Mouse (Mus musculus) ovary, postnatal 10 days (tissue): Measurements from ENCODE around the gene Dpp9.
A peak's percentile ranks its signal among the peaks of the same experiment; 100 is the strongest.
"Not testable (repeated sequence)": the region's sequence is repeated elsewhere in the genome, so short reads cannot be mapped to it uniquely, and the experiment has no call there.

ENCODE experiments used
- DNase-seq: peaks from one replicate; pipeline ENCODE4 v3.0.0; 2022; ENCODE audit warnings: low spot score

Dpp9 gene

DNA sequence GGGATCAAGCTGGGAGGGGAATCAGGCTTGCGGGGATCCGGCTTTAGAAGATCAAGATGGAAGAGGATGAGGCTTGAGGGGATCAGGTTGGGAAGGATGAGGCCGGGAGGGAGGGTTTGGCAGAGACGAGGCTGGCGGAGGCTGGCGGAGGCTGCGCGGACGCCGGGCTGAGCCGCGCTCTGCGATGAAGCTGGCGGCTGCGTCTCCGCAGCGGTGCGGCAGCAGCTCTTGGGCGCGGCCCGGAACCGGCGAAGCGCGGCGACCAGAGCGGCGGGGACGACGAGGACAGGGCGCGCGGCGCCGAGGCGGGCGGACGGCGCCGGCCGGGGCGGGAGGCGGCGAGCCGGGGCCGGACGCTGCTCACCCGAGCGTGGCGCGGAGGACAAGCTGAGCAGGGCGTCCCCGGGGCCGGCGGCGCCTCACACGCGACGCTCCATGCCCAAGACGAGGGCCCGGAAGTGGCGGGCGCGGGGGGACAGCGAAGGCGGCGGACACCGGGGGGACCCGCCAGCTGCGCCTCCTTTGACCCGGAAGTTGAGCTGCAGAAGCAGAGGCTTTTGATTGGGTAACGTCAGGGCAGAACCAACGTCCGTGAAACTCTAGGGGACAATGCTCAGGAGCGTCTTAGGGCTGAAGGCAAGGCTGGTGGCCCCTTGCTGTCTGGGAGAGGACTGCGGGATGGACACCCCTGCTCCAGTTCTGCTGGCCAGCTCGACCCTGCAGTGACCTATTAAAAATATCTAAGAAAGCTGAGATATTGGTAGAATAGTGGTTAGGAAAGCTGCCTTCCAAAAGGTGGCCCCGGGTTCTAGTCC, at the start of gene Dpp9:
Dpp9 (minus strand) TSS at position 529 of the 815 bp plus-strand sequence.
- DNase-seq, result peak; percentile 53

DNA sequence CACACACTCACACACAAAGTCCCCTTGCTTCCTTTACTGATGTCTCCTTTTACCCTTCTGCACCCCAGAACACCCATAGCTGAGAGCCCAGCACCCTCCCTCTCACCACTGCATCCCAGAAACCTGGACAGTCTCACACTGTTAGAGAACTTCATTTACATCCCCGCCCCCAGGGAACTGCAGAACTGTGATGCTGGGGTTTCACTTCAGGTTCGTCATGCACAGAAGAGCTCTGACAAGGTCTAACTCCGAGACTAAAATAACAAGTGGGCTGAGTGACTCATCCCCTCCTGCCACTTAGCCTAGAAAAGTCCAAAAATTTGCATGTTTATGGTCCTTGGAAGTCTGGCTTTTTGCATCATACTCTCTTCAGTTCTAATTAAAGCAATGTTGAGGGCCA, 47.6 kb upstream of the Dpp9 start:
- no peak for DNase-seq

DNA sequence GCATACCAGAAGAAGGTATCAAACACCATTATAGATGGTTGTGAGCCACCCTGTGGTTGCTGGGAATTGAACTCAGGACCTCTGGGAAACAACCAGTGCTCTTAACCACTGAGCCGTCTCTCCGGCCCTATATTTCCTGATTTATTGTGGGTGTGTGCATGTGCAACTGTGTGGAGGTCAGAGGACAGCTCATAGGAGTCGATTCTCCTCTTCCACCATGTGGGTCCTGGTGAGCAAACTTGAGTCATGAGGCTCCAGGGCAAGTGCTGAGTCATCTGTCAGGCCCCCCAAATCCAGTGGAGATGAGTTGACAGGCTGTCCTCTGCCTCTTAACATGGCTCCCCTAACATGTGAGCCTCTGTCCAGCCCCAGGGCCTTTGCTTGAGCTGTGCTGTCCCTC, 47.2 kb upstream of the Dpp9 start:
- no peak for DNase-seq

GRCm38 (mm10) chr17:56265011-56265410, 46.3 kb upstream of the Dpp9 start:
- DNase-seq, result no peak

GRCm38 (mm10) chr17:56264020-56264419, 45.3 kb upstream of the Dpp9 start:
- DNase-seq, result no peak

DNA sequence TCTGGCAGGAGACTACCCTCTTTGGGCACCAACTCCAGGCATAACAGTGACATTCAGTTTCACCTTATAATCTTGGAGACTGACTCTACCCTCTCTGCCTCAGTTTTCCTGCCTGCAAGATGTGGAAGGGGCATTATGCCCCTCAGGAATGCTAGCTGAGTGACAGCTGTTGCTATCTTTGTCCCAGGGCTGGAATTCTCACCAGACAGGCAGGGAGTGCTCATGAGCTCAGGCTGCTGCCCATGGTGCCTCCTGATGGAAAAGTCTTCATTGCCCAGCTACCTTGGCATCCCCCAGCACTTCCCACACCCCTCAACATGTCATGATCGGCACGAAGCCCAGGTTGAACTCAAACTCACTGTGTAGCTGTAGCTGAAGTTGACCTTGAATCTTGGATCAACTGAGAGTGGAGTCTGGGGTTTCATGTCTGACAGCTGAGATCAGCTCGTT, 44.0 kb upstream of the Dpp9 start:
- no peak for DNase-seq

DNA sequence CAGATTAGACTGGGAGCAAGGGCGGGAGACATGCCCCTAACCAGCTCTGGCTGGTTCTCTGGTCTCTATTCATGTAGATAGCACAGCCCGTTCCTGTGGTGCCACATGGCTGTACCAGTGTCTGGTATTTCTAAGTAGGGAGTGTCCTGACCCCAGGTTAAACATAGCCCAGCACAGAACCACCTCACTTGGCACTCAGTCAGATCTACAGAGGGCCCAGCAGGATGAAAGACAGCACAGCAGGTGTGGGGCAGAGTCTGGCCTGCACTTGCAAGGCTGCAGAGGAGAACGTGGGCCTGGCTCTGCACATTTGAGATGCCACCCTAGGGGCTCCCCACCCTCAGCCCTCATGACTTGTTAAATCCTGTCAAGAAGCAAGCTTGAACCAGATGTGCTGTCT, 42.5 kb upstream of the Dpp9 start:
- no peak for DNase-seq

DNA sequence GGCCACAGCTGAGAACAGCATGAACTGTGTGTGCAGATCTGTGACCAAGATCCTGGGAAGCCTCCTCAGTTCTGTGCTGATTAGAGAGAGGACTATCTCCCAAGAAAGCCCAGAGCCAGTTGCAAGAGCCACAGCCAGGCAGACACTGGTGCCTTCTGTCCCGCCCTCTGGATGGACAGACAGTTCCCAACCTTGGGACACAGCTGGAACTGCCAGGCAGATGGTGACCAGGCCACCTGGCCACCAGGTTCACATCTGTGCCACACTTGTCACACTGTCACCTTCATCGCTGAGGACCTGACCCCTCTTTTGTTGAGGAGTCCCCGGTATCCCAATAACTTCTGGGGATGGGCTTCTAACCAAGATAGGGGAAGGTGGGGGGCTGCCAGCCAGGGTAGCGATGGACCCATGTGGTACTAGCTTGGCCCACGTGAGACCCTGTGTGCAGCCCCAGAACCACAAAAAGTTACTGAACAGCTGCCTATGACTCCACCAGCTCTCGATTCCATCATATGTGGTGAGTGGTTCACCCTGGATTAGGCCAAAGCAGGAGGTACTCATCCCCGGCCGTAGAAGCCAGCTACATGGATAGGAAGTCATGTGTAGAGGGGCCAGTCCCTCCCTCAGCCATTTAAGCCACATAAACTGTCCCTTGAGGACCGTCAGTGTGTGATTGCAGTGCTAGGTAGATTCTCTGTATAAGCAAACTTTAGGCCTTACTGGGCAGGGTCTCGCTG, 40.8 kb upstream of the Dpp9 start:
- DNase-seq, result no peak

DNA sequence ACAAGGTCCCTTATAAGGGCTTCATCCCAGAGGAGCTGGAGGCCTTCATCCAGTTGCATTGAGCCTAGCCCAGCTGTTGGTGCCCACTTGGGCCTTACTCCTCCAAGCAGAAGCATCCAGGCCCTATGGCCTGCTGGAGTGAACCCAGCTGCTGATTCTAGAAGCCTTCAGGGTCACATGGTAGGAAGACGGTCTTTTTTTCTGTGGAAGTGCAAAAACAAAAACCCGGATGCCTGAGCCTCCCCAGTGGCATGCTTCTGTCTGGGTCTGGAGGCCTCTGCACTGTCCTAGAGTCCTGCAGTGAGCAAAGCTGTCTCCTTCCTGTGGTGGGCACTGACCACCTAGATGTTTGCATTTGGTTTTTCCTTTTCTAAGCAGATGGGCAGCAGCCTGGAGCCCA, 40.1 kb upstream of the Dpp9 start:
- not testable (repeated sequence) for DNase-seq

GRCm38 (mm10) chr17:56258269-56258668, 39.6 kb upstream of the Dpp9 start:
- DNase-seq, result not testable (repeated sequence)

DNA sequence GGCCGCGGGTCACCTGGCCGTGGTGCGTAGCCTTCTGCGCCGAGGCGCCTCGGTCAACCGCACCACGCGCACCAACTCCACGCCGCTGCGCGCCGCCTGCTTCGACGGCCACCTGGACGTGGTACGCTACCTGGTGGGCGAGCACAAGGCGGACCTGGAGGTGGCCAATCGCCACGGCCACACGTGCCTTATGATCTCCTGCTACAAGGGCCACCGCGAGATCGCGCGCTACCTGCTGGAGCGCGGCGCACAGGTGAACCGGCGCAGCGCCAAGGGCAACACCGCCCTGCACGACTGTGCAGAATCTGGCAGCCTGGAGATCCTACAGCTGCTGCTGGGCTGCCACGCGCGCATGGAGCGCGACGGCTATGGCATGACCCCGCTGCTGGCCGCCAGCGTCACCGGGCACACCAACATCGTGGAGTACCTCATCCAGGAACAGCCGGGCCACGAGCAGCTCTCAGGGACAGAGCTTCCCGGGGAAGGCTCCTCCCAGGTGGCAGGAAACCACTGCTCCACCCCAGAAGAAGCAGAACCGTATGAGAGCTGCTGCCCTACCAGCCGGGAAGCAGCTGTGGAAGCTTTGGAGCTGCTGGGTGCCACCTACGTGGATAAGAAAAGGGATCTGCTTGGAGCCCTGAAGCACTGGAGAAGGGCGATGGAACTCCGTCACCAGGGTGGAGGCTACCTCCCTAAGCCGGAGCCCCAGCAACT, 38.6 kb upstream of the Dpp9 start:
- no peak for DNase-seq

DNA sequence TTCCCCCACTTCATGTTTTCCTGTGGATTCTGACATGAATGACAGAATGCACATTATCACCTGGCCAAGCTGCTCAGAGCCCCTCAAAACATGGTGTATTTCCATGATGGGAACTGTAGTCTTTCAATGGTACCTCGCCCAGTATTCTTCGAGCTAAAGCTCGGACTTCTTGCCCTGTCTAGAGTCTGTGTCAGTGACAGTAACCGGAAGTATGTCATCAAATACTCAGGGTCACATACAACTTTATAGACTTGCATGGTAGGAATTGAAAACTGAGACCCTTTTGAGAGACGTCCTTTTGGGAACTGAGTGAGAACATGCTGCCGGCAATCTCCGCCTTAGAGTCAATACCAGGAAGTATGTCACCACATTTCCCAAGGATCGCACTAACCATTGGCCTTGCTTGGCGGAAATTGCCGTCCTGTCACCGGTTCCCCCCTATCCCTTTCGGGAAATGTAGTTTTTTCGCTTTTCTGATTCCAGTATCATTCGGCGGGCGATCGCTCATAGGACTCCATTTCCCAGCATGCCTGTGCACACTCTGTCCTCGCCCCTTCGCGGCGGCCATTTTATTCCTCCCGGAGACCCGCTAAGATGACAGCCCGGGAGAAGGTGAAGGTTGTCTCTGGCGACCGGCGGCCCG, 37.7 kb upstream of the Dpp9 start, which contains the start of gene Fem1a:
Fem1a (plus strand) TSS at position 572 of the 643 bp plus-strand sequence.
- peak; percentile 65 for DNase-seq

GRCm38 (mm10) chr17:56255863-56256238, 37.1 kb upstream of the Dpp9 start:
- peak; percentile 91 for DNase-seq

DNA sequence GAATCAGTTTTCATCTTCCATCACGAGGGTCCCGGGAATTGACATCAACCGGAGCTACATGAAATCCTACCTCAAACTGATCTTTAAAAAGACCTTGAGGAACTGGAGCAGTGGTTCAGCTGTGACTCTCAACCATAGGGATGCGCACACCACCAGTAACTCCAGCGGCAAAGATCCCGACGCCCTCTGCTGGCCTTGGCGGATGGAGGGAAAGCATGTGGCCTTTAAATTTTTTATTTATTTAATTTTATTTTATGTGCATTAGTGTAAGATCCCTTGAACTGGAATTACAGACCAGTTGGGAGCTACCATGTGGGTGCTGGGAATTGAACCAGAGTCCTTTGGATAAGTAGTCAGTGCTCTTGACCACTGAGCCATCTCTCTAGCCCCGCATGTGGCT, 36.7 kb upstream of the Dpp9 start:
- no peak for DNase-seq

DNA sequence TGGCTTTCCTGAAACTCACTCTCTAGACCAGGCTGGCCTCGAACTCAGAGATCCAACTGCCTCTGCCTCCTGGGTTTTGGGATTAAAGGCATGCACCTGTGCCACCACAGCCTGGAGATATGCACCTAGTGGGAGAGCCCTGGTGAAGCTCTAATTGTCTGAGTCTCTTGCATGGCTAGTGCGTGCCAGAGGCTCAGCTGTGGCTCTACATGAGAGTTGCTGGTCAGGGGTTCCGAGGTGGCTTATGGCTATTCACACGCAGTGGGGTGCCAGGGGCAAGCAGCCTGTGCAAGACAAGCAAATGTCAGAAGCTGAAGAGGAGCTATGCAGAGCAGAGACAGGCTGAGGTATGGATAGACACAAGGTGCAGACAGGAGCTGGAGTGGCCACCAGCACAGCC, 36.0 kb upstream of the Dpp9 start:
- DNase-seq, result no peak

DNA sequence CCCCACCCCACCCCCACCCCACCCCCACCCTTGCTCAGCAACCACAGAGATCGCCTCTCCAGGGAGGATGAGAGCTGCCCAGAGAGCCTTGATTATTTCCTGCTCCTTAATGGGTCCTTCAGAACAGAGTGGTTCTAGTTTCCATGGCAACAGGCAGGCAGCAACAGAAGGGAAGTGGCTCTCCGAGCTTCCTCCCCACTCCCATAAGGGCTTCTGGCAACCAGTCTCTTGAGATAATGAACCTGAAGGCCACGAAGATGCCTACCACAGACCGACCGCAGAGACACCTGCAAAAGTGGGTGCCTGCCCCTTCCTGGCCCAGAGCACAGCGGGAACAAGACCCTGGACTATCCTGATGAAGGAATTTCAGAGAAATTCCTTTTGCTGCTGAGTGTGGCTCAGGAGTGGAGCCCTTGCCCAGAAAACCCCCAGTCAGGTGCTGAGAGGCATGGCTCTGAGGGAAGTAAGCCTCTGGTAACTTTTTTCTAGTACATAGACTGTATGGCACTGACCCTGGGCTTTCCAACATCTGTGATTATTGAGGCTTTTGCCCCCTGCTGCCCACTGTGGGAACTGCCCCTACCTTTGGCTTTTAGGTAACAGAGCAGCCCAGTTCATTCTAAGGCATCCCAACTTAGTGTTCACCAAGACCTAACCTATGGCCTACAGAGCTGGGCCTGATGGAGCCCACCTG, 32.6 kb upstream of the Dpp9 start:
- DNase-seq, result no peak

DNA sequence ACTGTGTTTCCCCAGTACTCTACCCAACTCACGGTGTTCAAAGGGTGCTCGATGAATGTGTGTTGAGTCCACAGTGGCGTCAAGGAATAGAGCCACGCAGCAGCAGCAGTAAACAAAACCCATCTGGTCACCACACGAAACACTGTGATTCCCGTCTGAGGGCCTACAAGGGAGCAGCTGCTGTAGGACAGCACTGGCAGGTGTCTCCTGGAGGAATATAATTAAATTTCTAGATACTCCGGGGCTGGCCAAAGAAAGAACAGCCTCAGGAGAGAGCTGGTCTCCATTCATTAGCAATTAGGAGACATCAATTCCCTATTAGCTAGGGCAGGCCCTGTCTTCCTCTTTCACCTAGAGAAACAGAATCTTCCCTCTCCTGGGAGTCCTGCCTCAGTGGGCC, 26.9 kb upstream of the Dpp9 start:
- no peak for DNase-seq

- DNase-seq, result peak; percentile 83
Observed at GRCm38 (mm10) chr17:56241541-56242401, 23.1 kb upstream of the Dpp9 start.

- DNase-seq, result no peak
Observed at GRCm38 (mm10) chr17:56233818-56234469, 15.2 kb upstream of the Dpp9 start.

DNA sequence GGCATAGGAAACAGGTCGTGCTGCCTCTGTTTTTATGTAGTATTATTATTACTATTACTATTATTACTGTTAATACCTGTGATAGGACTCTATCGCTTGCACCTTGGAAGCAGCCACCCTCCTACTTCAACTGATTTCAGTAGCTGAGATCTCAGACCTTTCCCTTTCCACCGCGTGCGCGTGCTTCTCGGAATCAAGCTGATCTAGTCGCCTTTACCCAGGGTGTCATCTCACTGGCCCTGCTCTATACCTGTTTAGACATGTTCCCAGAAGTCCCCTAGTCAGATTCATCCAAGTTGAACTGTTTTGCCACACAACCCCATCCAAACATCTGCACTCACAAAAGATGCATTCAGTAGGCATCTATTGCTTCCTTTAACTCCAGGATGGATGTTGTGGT, 14.7 kb upstream of the Dpp9 start:
- DNase-seq, result no peak
